Mouse (Mus musculus): ENCODE measurements around the gene Rcc1. TPM values are rescaled to one million over a fixed set of nuclear protein-coding genes. Genes with fewer than 3 reads are reported as not detected.

The Rcc1 gene
- 21.3 and 25.6 TPM in 2 replicates for polyA plus RNA-seq (2015; fragmentation: Nextera tagmentation; extraction: Ambion mirVana)

GRCm38 (mm10) chr4:132353481-132353885, at the start of gene Rcc1:
TSS of gene Rcc1 (minus strand) at chr4:132353605.
- ATAC-seq, result peak; percentile 90
- H3K9me3 ChIP-seq (ENCODE audit: low read length), result no peaks in the 10 kb centered on the region
- under 1% methylated on average over 31 of the region's 31 CpGs for whole genome bisulfite sequencing (ENCODE audit: insufficient replicate concordance)

DNA sequence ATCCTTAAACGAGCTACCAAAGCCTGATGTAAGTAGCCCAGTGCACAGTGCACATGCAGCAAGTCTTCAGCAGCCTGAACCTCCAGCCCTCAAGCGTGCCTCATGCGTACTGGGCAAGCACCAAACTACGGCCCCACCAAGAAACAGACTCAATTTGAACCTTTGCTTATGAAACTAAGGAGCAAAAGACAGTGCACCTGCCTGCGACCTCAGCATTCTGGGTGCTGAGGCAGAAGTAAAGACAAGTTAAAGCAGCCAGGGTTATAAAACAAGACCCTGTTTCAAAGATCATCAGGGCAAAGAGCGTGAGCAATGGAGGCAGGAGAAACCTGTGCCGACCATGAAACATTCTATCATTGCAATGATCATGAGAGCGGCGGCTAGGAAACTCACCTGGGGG, 47.6 kb upstream of the Rcc1 start:
- no peak overlapping the region for H3K4me3 ChIP-seq (ENCODE audit: low read depth, low read length)
- H3K27ac ChIP-seq (ENCODE audit: low read depth), result no peak overlapping the region
- H3K4me1 ChIP-seq (ENCODE audit: insufficient read depth), result peaks cover 11% of the 10 kb centered on the region; the same call in 1 of the 2 replicates
- no peak overlapping the region for H3K4me2 ChIP-seq (ENCODE audit: low read depth, low read length)
- TF ChIP-seq EP300 (IDR thresholded peaks at IDR 0.05; ENCODE audit: low read depth) (no peak), CTCF (IDR thresholded peaks at IDR 0.05; ENCODE audit: low read depth) (no peak)
- no peaks in the 10 kb centered on the region for H3K9me3 ChIP-seq (ENCODE audit: low read length)
- WGBS (ENCODE audit: insufficient replicate concordance), result 88% methylated on average over 9 of the region's 9 CpGs
- no peak for DNase-seq
- H3K27me3 ChIP-seq (ENCODE audit: insufficient read depth, low read length), result no peaks in the 10 kb centered on the region
- no peak overlapping the region for H3K9ac ChIP-seq (replicated peaks)
- no peaks in the 10 kb centered on the region for H3K36me3 ChIP-seq (replicated peaks; ENCODE audit: insufficient read depth, low read length)
- no peak for ATAC-seq

More at GRCm38 (mm10) chr4:132353481-132353885, at the start of gene Rcc1:
- peak within 1 kb of the TSS; percentile 69 for H3K4me2 ChIP-seq (ENCODE audit: low read depth, low read length)
- H3K27me3 ChIP-seq (ENCODE audit: insufficient read depth, low read length), result no peaks in the 10 kb centered on the region
- peak within 1 kb of the TSS; percentile 86 for H3K9ac ChIP-seq (replicated peaks)
- peak within 1 kb of the TSS; percentile 77 for H3K4me3 ChIP-seq (ENCODE audit: low read depth, low read length)
- H3K4me1 ChIP-seq (ENCODE audit: insufficient read depth), result peaks cover 32% of the 10 kb centered on the region
- peaks cover 25% of the 10 kb centered on the region for H3K36me3 ChIP-seq (replicated peaks; ENCODE audit: insufficient read depth, low read length)
- DNase-seq, result peak; percentile 93
- TF ChIP-seq CTCF (IDR thresholded peaks at IDR 0.05; ENCODE audit: low read depth) (peak; percentile 42), EP300 (IDR thresholded peaks at IDR 0.05; ENCODE audit: low read depth) (peak; percentile 17; the same call in 1 of the 2 replicates)
- peak within 1 kb of the TSS; percentile 97 for H3K27ac ChIP-seq (ENCODE audit: low read depth)

- no peak for DNase-seq
- Histone ChIP-seq H3K4me3 (ENCODE audit: low read depth, low read length) (no peak overlapping the region), H3K4me2 (ENCODE audit: low read depth, low read length) (no peak overlapping the region), H3K27me3 (ENCODE audit: insufficient read depth, low read length) (no peaks in the 10 kb centered on the region), H3K9ac (replicated peaks) (no peak overlapping the region), H3K9me3 (ENCODE audit: low read length) (no peaks in the 10 kb centered on the region), H3K27ac (ENCODE audit: low read depth) (no peak overlapping the region), H3K4me1 (ENCODE audit: insufficient read depth) (peaks cover 11% of the 10 kb centered on the region), H3K36me3 (replicated peaks; ENCODE audit: insufficient read depth, low read length) (no peaks in the 10 kb centered on the region)
- TF ChIP-seq EP300 (IDR thresholded peaks at IDR 0.05; ENCODE audit: low read depth), result no peak
- no peak for TF ChIP-seq CTCF (IDR thresholded peaks at IDR 0.05; ENCODE audit: low read depth)
- 81% methylated on average over 5 of the region's 5 CpGs for WGBS (ENCODE audit: insufficient replicate concordance)
- ATAC-seq, result no peak
Measured at GRCm38 (mm10) chr4:132398863-132399262, 45.5 kb upstream of the Rcc1 start.

- H3K36me3 ChIP-seq (replicated peaks; ENCODE audit: insufficient read depth, low read length), result no peaks in the 10 kb centered on the region
- H3K27me3 ChIP-seq (ENCODE audit: insufficient read depth, low read length), result no peaks in the 10 kb centered on the region
- peak overlapping the region; percentile 49 for H3K4me3 ChIP-seq (ENCODE audit: low read depth, low read length)
- 18% methylated on average over 11 of the region's 11 CpGs for WGBS (ENCODE audit: insufficient replicate concordance)
- H3K9ac ChIP-seq (replicated peaks), result peak overlapping the region; percentile 60
- peak; percentile 88 for ATAC-seq
- peaks cover 11% of the 10 kb centered on the region for H3K4me1 ChIP-seq (ENCODE audit: insufficient read depth)
- TF ChIP-seq CTCF (IDR thresholded peaks at IDR 0.05; ENCODE audit: low read depth), result no peak
- TF ChIP-seq EP300 (IDR thresholded peaks at IDR 0.05; ENCODE audit: low read depth), result no peak
- no peaks in the 10 kb centered on the region for H3K9me3 ChIP-seq (ENCODE audit: low read length)
- peak overlapping the region; percentile 26; the same call in 1 of the 2 replicates for H3K27ac ChIP-seq (ENCODE audit: low read depth)
- peak; percentile 69 for DNase-seq
- peak overlapping the region; percentile 69 for H3K4me2 ChIP-seq (ENCODE audit: low read depth, low read length)
Measured at GRCm38 (mm10) chr4:132398045-132398774, 44.8 kb upstream of the Rcc1 start.

- Histone ChIP-seq H3K9ac (replicated peaks) (no peak overlapping the region; the same call in 1 of the 2 replicates), H3K36me3 (replicated peaks; ENCODE audit: insufficient read depth, low read length) (no peaks in the 10 kb centered on the region), H3K4me3 (ENCODE audit: low read depth, low read length) (peak overlapping the region; percentile 49), H3K4me1 (ENCODE audit: insufficient read depth) (peaks cover 11% of the 10 kb centered on the region), H3K9me3 (ENCODE audit: low read length) (no peaks in the 10 kb centered on the region), H3K27me3 (ENCODE audit: insufficient read depth, low read length) (no peaks in the 10 kb centered on the region), H3K4me2 (ENCODE audit: low read depth, low read length) (peak overlapping the region; percentile 69), H3K27ac (ENCODE audit: low read depth) (no peak overlapping the region)
- 68% methylated on average over 3 of the region's 3 CpGs for WGBS (ENCODE audit: insufficient replicate concordance)
- TF ChIP-seq EP300 (IDR thresholded peaks at IDR 0.05; ENCODE audit: low read depth) (no peak), CTCF (IDR thresholded peaks at IDR 0.05; ENCODE audit: low read depth) (no peak)
- ATAC-seq, result no peak
- no peak for DNase-seq
Measured at GRCm38 (mm10) chr4:132397120-132397519, 43.7 kb upstream of the Rcc1 start.

DNA sequence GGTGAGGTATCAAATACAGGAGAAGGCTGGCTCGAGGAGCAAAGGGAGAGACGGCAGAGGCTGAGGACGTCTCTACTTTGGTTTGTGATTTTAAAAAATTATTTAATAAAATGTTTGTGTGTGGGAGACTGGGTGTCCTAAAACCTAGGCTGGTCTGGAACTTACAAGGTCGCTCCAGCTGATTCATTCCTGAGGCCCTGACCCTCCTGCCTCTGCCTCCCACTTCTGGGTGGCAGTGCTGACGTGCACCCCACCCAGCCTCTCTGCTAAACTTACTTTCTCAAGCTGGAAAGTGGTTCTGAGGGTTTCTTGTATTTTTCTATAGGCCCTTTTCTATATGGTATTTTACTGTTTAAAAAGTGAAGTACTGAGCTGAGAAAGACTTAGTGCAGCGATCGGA, 42.8 kb upstream of the Rcc1 start:
- H3K4me1 ChIP-seq (ENCODE audit: insufficient read depth), result peaks cover 11% of the 10 kb centered on the region
- no peaks in the 10 kb centered on the region for H3K27me3 ChIP-seq (ENCODE audit: insufficient read depth, low read length)
- ATAC-seq (no peak), DNase-seq (no peak)
- 80% methylated on average over 7 of the region's 7 CpGs for WGBS (ENCODE audit: insufficient replicate concordance)
- H3K4me3 ChIP-seq (ENCODE audit: low read depth, low read length), result peak overlapping the region; percentile 49; the same call in 1 of the 2 replicates
- TF ChIP-seq CTCF (IDR thresholded peaks at IDR 0.05; ENCODE audit: low read depth), result no peak
- TF ChIP-seq EP300 (IDR thresholded peaks at IDR 0.05; ENCODE audit: low read depth), result no peak
- no peaks in the 10 kb centered on the region for H3K9me3 ChIP-seq (ENCODE audit: low read length)
- H3K9ac ChIP-seq (replicated peaks), result 0 out of 2 replicates have a peak overlapping the region, but pooled peaks have one; percentile 0
- peak overlapping the region; percentile 58 for H3K4me2 ChIP-seq (ENCODE audit: low read depth, low read length)
- H3K27ac ChIP-seq (ENCODE audit: low read depth), result no peak overlapping the region
- H3K36me3 ChIP-seq (replicated peaks; ENCODE audit: insufficient read depth, low read length), result no peaks in the 10 kb centered on the region
